Comparison of ENCODE assay signal across 18 mouse cellular contexts in genomic region chr9:110477951-110478350, GRCm38 (mm10). TPM values are rescaled to one million over a fixed set of nuclear protein-coding genes. Genes with fewer than 3 reads are reported as not detected.
DNase-seq lines count a peak whose midpoint lies in the region; ATAC-seq and TF ChIP-seq lines count a peak whose summit lies in the region.
"Had no signal": no experiment of that assay in that cellular context is flagged by ENCODE, and none has a peak within 500 bp of the region (broad histone marks: within the 10 kb centered on the region; RNA-seq: fewer than 3 reads in every experiment).

No protein-coding gene starts in this region.

- H3K27me3 ChIP-seq in hindbrain, embryonic 13.5 days: peaks cover 14% of the 10 kb centered on the region
- H3K27me3 ChIP-seq in hindbrain, embryonic 14.5 days (ENCODE audit: control insufficient read depth, insufficient read depth, low read length): peaks cover 9% of the 10 kb centered on the region; the same call in 1 of the 2 replicates
- H3K27me3 ChIP-seq in midbrain, embryonic 13.5 days: peaks cover 10% of the 10 kb centered on the region; the same call in 1 of the 2 replicates
- H3K27me3 ChIP-seq in midbrain, postnatal 0 days (ENCODE audit: insufficient read depth, low read length): 0 out of 2 replicates have a peak, but pooled peaks cover 2% of the 10 kb centered on the region
- peaks cover 12% of the 10 kb centered on the region for H3K27me3 ChIP-seq in liver, embryonic 13.5 days

- no peaks in the 10 kb centered on the region for H3K36me3 ChIP-seq in hindbrain, embryonic 13.5 days
- 0 out of 2 replicates have a peak, but pooled peaks cover 5% of the 10 kb centered on the region for H3K36me3 ChIP-seq in hindbrain, embryonic 14.5 days (replicated peaks; ENCODE audit: control insufficient read depth, insufficient read depth)
- H3K36me3 ChIP-seq in midbrain, embryonic 13.5 days: peaks cover 4% of the 10 kb centered on the region; the same call in 1 of the 2 replicates
- H3K36me3 ChIP-seq in midbrain, postnatal 0 days (ENCODE audit: insufficient read depth, low read length): no peaks in the 10 kb centered on the region
- peaks cover 3% of the 10 kb centered on the region; the same call in 1 of the 2 replicates for H3K36me3 ChIP-seq in liver, embryonic 13.5 days
- H3K36me3 ChIP-seq: neural tube, embryonic 13.5 days had no signal

- peak overlapping the region; percentile 8; the same call in 1 of the 2 replicates for H3K9ac ChIP-seq in hindbrain, embryonic 13.5 days
- no peak overlapping the region for H3K9ac ChIP-seq in hindbrain, embryonic 14.5 days
- H3K9ac ChIP-seq in midbrain, embryonic 13.5 days (replicated peaks): peak overlapping the region; percentile 25; the same call in 1 of the 2 replicates
- H3K9ac ChIP-seq in midbrain, postnatal 0 days (replicated peaks; ENCODE audit: low read length, poor library complexity, severe bottlenecking): no peak overlapping the region
- H3K9ac ChIP-seq in liver, embryonic 13.5 days: no peak overlapping the region
- H3K9ac ChIP-seq: neural tube, embryonic 13.5 days had no signal

- H3K4me3 ChIP-seq in hindbrain, embryonic 13.5 days: no peak overlapping the region
- H3K4me3 ChIP-seq in hindbrain, embryonic 14.5 days (replicated peaks; ENCODE audit: low read length): no peak overlapping the region
- H3K4me3 ChIP-seq in midbrain, embryonic 13.5 days (replicated peaks): no peak overlapping the region
- H3K4me3 ChIP-seq in midbrain, postnatal 0 days (ENCODE audit: low read depth, low read length): no peak overlapping the region
- peak overlapping the region; percentile 77 for H3K4me3 ChIP-seq in liver, embryonic 13.5 days (replicated peaks)

- no peak overlapping the region for H3K4me2 ChIP-seq in hindbrain, embryonic 13.5 days
- no peak overlapping the region for H3K4me2 ChIP-seq in hindbrain, embryonic 14.5 days (replicated peaks)
- H3K4me2 ChIP-seq in midbrain, embryonic 13.5 days (replicated peaks): no peak overlapping the region
- H3K4me2 ChIP-seq in midbrain, postnatal 0 days (ENCODE audit: low read depth, low read length, poor library complexity, severe bottlenecking): no peak overlapping the region
- peak overlapping the region; percentile 89; the same call in 1 of the 2 replicates for H3K4me2 ChIP-seq in liver, embryonic 13.5 days

- no peaks in the 10 kb centered on the region for H3K9me3 ChIP-seq in hindbrain, embryonic 13.5 days
- no peaks in the 10 kb centered on the region for H3K9me3 ChIP-seq in hindbrain, embryonic 14.5 days (ENCODE audit: control insufficient read depth, low read length)
- H3K9me3 ChIP-seq in midbrain, embryonic 13.5 days: no peaks in the 10 kb centered on the region
- no peaks in the 10 kb centered on the region for H3K9me3 ChIP-seq in midbrain, postnatal 0 days (ENCODE audit: low read length)
- H3K9me3 ChIP-seq in liver, embryonic 13.5 days (replicated peaks): no peaks in the 10 kb centered on the region
- H3K9me3 ChIP-seq: neural tube, embryonic 13.5 days had no signal

- 47% methylated on average over 11 of the region's 11 CpGs for whole genome bisulfite sequencing in hindbrain, embryonic 13.5 days
- whole genome bisulfite sequencing in hindbrain, embryonic 14.5 days: 55% methylated on average over 11 of the region's 11 CpGs
- WGBS in midbrain, embryonic 13.5 days: 55% methylated on average over 11 of the region's 11 CpGs
- 50% methylated on average over 11 of the region's 11 CpGs for WGBS in midbrain, postnatal 0 days
- WGBS in liver, embryonic 13.5 days (ENCODE audit: insufficient replicate concordance): 45% methylated on average over 11 of the region's 11 CpGs

- DNase-seq in cerebellum, adult 9-10 months: peak; percentile 12
- no peak for DNase-seq in cerebellum, postnatal 25 days
- DNase-seq in hindbrain, embryonic 14.5 days (ENCODE audit: low spot score): no peak
- DNase-seq in midbrain, postnatal 0 days (ENCODE audit: low spot score): no peak
- no peak for DNase-seq in liver, embryonic 13.5 days
- no peak for DNase-seq in frontal cortex, postnatal 14 days (ENCODE audit: low spot score in 2 of 2)
- DNase-seq: adrenal gland, postnatal 36 days; gastrocnemius, postnatal 10 days; heart, adult 11 months; heart, postnatal 36 days; kidney, adult 8-10 months; kidney, postnatal 14 days had no signal

- no peak overlapping the region for H3K27ac ChIP-seq in hindbrain, embryonic 13.5 days
- no peak overlapping the region for H3K27ac ChIP-seq in hindbrain, embryonic 14.5 days
- H3K27ac ChIP-seq in midbrain, embryonic 13.5 days: no peak overlapping the region
- H3K27ac ChIP-seq in midbrain, postnatal 0 days (ENCODE audit: low read depth, low read length): no peak overlapping the region
- no peak overlapping the region for H3K27ac ChIP-seq in liver, embryonic 13.5 days
- H3K27ac ChIP-seq: liver, embryonic 14.5 days; macrophage; neural tube, embryonic 13.5 days had no signal

- no peak for ATAC-seq in hindbrain, embryonic 13.5 days (ENCODE audit: low FRiP score)
- ATAC-seq in hindbrain, embryonic 14.5 days (ENCODE audit: low FRiP score): no peak
- no peak for ATAC-seq in midbrain, embryonic 13.5 days
- ATAC-seq in midbrain, postnatal 0 days (ENCODE audit: low FRiP score): no peak
- ATAC-seq in liver, embryonic 13.5 days (ENCODE audit: low read depth): no peak

- TF ChIP-seq CTCF in midbrain, postnatal 0 days (IDR thresholded peaks at IDR 0.05): no peak

- peaks cover 25% of the 10 kb centered on the region for H3K4me1 ChIP-seq in hindbrain, embryonic 13.5 days (replicated peaks)
- H3K4me1 ChIP-seq in hindbrain, embryonic 14.5 days (replicated peaks; ENCODE audit: control insufficient read depth, insufficient read depth, low read length): peaks cover 15% of the 10 kb centered on the region
- H3K4me1 ChIP-seq in midbrain, embryonic 13.5 days (replicated peaks): peaks cover 19% of the 10 kb centered on the region
- no peaks in the 10 kb centered on the region; the same call in 1 of the 2 replicates for H3K4me1 ChIP-seq in midbrain, postnatal 0 days (ENCODE audit: insufficient read depth, low read length)
- peaks cover 23% of the 10 kb centered on the region for H3K4me1 ChIP-seq in liver, embryonic 13.5 days (replicated peaks)

RNA-seq across cellular contexts. Expression of gene Kif9, which starts 1.2 kb away (rescaled TPM):
- polyA plus RNA-seq in hindbrain, embryonic 13.5 days (2015; fragmentation: Nextera tagmentation; extraction: Ambion mirVana): 3.0 and 6.2 TPM in 2 replicates
- polyA plus RNA-seq in hindbrain, embryonic 14.5 days (2014; fragmentation: Nextera tagmentation; extraction: Ambion mirVana): 4.4 and 6.5 TPM in 2 replicates
- 2.4 and 2.6 TPM in 2 replicates for polyA plus RNA-seq in midbrain, embryonic 13.5 days (2015; fragmentation: Nextera tagmentation; extraction: Ambion mirVana)
- total RNA-seq in midbrain, postnatal 0 days (2014; rRNA removed): 3.7 and 4.2 TPM in 2 replicates
- 4.1 and 5.6 TPM in 2 replicates for polyA plus RNA-seq in midbrain, postnatal 0 days (2015; fragmentation: Nextera tagmentation; extraction: Ambion mirVana)
- 0.23 and 0.27 TPM in 2 replicates for polyA plus RNA-seq in liver, embryonic 13.5 days (2015; fragmentation: Nextera tagmentation; extraction: Ambion mirVana)

RNA-seq across cellular contexts. Expression of gene Klhl18, which starts 1.5 kb away (rescaled TPM):
- polyA plus RNA-seq in hindbrain, embryonic 13.5 days (2015; fragmentation: Nextera tagmentation; extraction: Ambion mirVana): 16.4 and 17.1 TPM in 2 replicates
- 22.6 and 28.6 TPM in 2 replicates for polyA plus RNA-seq in hindbrain, embryonic 14.5 days (2014; fragmentation: Nextera tagmentation; extraction: Ambion mirVana)
- polyA plus RNA-seq in midbrain, embryonic 13.5 days (2015; fragmentation: Nextera tagmentation; extraction: Ambion mirVana): 14.5 and 16.0 TPM in 2 replicates
- 39.7 and 40.1 TPM in 2 replicates for total RNA-seq in midbrain, postnatal 0 days (2014; rRNA removed)
- 25.9 and 27.4 TPM in 2 replicates for polyA plus RNA-seq in midbrain, postnatal 0 days (2015; fragmentation: Nextera tagmentation; extraction: Ambion mirVana)
- 1.9 and 2.7 TPM in 2 replicates for polyA plus RNA-seq in liver, embryonic 13.5 days (2015; fragmentation: Nextera tagmentation; extraction: Ambion mirVana)

RNA-seq across cellular contexts. Expression of gene Setd2, which starts 54.4 kb away (rescaled TPM):
- 37.9 and 40.3 TPM in 2 replicates for polyA plus RNA-seq in hindbrain, embryonic 13.5 days (2015; fragmentation: Nextera tagmentation; extraction: Ambion mirVana)
- polyA plus RNA-seq in hindbrain, embryonic 14.5 days (2014; fragmentation: Nextera tagmentation; extraction: Ambion mirVana): 48.4 and 49.2 TPM in 2 replicates
- 41.7 and 44.7 TPM in 2 replicates for polyA plus RNA-seq in midbrain, embryonic 13.5 days (2015; fragmentation: Nextera tagmentation; extraction: Ambion mirVana)
- total RNA-seq in midbrain, postnatal 0 days (2014; rRNA removed): 69.3 and 77.3 TPM in 2 replicates
- polyA plus RNA-seq in midbrain, postnatal 0 days (2015; fragmentation: Nextera tagmentation; extraction: Ambion mirVana): 22.0 and 24.9 TPM in 2 replicates
- 11.4 and 13.4 TPM in 2 replicates for polyA plus RNA-seq in liver, embryonic 13.5 days (2015; fragmentation: Nextera tagmentation; extraction: Ambion mirVana)

RNA-seq across cellular contexts. Expression of gene Ngp, which starts 58.4 kb away (rescaled TPM):
- 1.4 and 2.8 TPM in 2 replicates for polyA plus RNA-seq in hindbrain, embryonic 13.5 days (2015; fragmentation: Nextera tagmentation; extraction: Ambion mirVana)
- polyA plus RNA-seq in hindbrain, embryonic 14.5 days (2014; fragmentation: Nextera tagmentation; extraction: Ambion mirVana): 1.4 and 2.9 TPM in 2 replicates
- 0.43 and 1.3 TPM in 2 replicates for polyA plus RNA-seq in midbrain, embryonic 13.5 days (2015; fragmentation: Nextera tagmentation; extraction: Ambion mirVana)
- 0.44 TPM in 1 of 2 replicates, not detected in the other for total RNA-seq in midbrain, postnatal 0 days (2014; rRNA removed)
- polyA plus RNA-seq in midbrain, postnatal 0 days (2015; fragmentation: Nextera tagmentation; extraction: Ambion mirVana): 0.49 and 0.58 TPM in 2 replicates
- polyA plus RNA-seq in liver, embryonic 13.5 days (2015; fragmentation: Nextera tagmentation; extraction: Ambion mirVana): 46.6 and 49.4 TPM in 2 replicates
- total RNA-seq: adrenal gland, postnatal 36 days; MEL had no signal

Comparison
In these comparisons a context has a peak if more than half of its experiments do, and no peak if none do; other contexts are left out.
1. H3K9ac ChIP-seq: peak in hindbrain, embryonic 13.5 days (single experiment) and midbrain, embryonic 13.5 days (single experiment); none in hindbrain, embryonic 14.5 days (single experiment), midbrain, postnatal 0 days (single experiment) and liver, embryonic 13.5 days (single experiment).